Mouse (Mus musculus) embryonic fibroblast, embryonic 13.5 days (primary cell): ENCODE measurements around the gene Qtrt1.

Source experiments
- CTCF ChIP-seq: IDR thresholded peaks from 2 replicates; pipeline ENCODE4 v1.5.1; 2011; ENCODE audit warnings: mild to moderate bottlenecking, control low read depth, low read length, moderate library complexity, borderline replicate concordance; ENCODE audit not compliant: insufficient read depth
- POLR2A ChIP-seq: IDR thresholded peaks from 2 replicates; pipeline ENCODE4 v1.6.1; 2011; ENCODE audit warnings: low read depth, mild to moderate bottlenecking, control low read depth, low read length, moderate library complexity

GRCm38 (mm10) chr9:21383966-21384365 is 27.7 kb upstream of the Qtrt1 start:
- TF ChIP-seq CTCF (no peak), POLR2A (no peak)
